Mouse (Mus musculus) lung, embryonic 14.5 days (tissue): ENCODE measurements around the gene Chrd. TPM values are rescaled to one million over a fixed set of nuclear protein-coding genes. Genes with fewer than 3 reads are reported as not detected.

Experiments used
- ATAC-seq: fragments of 200-750 bp; cut with Nextera tagmentation; 2 replicates; pipeline ENCODE4 v1.8.0; 2017; ENCODE audit warnings: mild to moderate bottlenecking, moderate TSS enrichment, moderate library complexity; ENCODE audit not compliant: insufficient read depth
- DNase-seq: peaks from one replicate; pipeline ENCODE4 v3.0.0-alpha.2; 2015
- H3K27ac ChIP-seq: fragments of 300-500 bp; sonication (generic); 2 replicates; pipeline ENCODE4 v1.5.1; 2014; ENCODE audit warnings: low read depth, mild to moderate bottlenecking, moderate library complexity
- H3K27me3 ChIP-seq: fragments of 300-500 bp; sonication (generic); 2 replicates; pipeline ENCODE4 v1.6.1; 2014; ENCODE audit warnings: low read length, control low read depth; ENCODE audit not compliant: insufficient read depth
- H3K36me3 ChIP-seq: fragments of 300-500 bp; sonication (generic); 2 replicates; pipeline ENCODE4 v1.6.1; 2014; ENCODE audit warnings: control low read depth; ENCODE audit not compliant: insufficient read depth
- H3K4me1 ChIP-seq: fragments of 300-500 bp; sonication (generic); 2 replicates; pipeline ENCODE4 v1.6.1; 2014; ENCODE audit warnings: antibody characterized with exemption, control low read depth; ENCODE audit not compliant: insufficient read depth
- H3K4me2 ChIP-seq: fragments of 300-500 bp; sonication (generic); 2 replicates; pipeline ENCODE4 v1.6.1; 2014; ENCODE audit warnings: mild to moderate bottlenecking
- H3K4me3 ChIP-seq: fragments of 300-500 bp; sonication (generic); 2 replicates; pipeline ENCODE4 v1.5.1; 2014; ENCODE audit warnings: low read depth, low read length
- H3K9ac ChIP-seq: fragments of 300-500 bp; sonication (generic); 2 replicates; pipeline ENCODE4 v1.6.1; 2014
- H3K9me3 ChIP-seq: fragments of 300-500 bp; sonication (generic); 2 replicates; pipeline ENCODE4 v1.6.1; 2016; ENCODE audit warnings: low read depth, low read length, control low read depth
- CTCF ChIP-seq: IDR thresholded peaks from 2 replicates; pipeline ENCODE4 v1.5.1; 2016; ENCODE audit warnings: antibody characterized with exemption, low read depth
- WGBS: fragments of 180-500 bp; shearing (Covaris S2); extraction: QIAGEN DNeasy Blood & Tissue Kit; methylation state at CpG from one replicate; pipeline ENCODE4 v1.1.7; 2014; 5-methylcytosine and 5-hydroxymethylcytosine counted together
- polyA plus RNA-seq: library from polyadenylated mRNA; unstranded; fragments of >200 nt; fragmentation: Nextera tagmentation; extraction: Ambion mirVana; gene quantifications from 2 replicates; pipeline ENCODE4 v1.2.1, GENCODE M21; 2014

The Chrd gene
- polyA plus RNA-seq, 1 experiment from 2014 or later = 4.8 TPM

DNA sequence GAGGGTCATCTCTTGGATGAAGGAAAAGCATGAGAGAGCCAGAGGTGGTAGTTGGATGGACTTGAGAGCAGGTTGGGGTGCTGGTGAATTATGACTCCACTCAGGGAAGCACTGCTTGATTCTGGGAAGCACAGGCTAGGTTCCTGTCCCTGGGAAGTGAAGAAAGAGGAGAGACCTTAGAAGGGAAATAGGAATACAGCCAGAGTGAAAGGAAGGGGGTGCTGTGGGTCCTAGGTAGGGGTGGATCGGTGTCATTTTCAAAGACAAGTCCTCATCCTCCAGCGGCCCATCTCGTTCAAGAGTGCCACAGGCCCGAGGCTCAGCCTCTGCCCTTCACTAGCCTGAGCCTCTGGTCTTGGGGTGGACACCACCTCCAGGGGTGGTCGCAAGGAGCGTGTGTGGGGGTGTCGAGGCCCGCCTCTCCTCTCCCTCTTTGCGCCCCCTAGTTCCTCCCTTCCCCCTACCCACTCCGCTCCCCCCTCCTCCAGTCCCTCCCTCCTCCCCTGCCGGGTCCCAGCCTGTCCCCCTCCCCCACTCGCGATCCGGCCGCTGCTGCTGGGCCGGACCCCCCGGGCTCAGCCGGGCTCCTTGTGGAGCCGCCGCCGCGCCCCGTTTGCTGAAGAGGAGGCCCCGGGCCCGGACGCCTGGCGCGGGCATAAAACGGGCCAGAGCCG lies 539 bp upstream of the Chrd start:
- peak overlapping the region; percentile 74 for H3K9ac ChIP-seq
- H3K27ac ChIP-seq = peak overlapping the region; percentile 73
- H3K4me3 ChIP-seq = peak overlapping the region; percentile 59
- 2% methylated on average over 24 of the region's 30 CpGs for WGBS
- H3K4me2 ChIP-seq = peak overlapping the region; percentile 97
- peaks cover 31% of the 10 kb centered on the region for H3K27me3 ChIP-seq
- ATAC-seq (peak; percentile 35), DNase-seq (peak; percentile 38)
- H3K9me3 ChIP-seq = no peaks in the 10 kb centered on the region
- H3K36me3 ChIP-seq = no peaks in the 10 kb centered on the region
- H3K4me1 ChIP-seq = no peaks in the 10 kb centered on the region
- TF ChIP-seq CTCF = no peak; the same call in 1 of the 2 replicates

DNA sequence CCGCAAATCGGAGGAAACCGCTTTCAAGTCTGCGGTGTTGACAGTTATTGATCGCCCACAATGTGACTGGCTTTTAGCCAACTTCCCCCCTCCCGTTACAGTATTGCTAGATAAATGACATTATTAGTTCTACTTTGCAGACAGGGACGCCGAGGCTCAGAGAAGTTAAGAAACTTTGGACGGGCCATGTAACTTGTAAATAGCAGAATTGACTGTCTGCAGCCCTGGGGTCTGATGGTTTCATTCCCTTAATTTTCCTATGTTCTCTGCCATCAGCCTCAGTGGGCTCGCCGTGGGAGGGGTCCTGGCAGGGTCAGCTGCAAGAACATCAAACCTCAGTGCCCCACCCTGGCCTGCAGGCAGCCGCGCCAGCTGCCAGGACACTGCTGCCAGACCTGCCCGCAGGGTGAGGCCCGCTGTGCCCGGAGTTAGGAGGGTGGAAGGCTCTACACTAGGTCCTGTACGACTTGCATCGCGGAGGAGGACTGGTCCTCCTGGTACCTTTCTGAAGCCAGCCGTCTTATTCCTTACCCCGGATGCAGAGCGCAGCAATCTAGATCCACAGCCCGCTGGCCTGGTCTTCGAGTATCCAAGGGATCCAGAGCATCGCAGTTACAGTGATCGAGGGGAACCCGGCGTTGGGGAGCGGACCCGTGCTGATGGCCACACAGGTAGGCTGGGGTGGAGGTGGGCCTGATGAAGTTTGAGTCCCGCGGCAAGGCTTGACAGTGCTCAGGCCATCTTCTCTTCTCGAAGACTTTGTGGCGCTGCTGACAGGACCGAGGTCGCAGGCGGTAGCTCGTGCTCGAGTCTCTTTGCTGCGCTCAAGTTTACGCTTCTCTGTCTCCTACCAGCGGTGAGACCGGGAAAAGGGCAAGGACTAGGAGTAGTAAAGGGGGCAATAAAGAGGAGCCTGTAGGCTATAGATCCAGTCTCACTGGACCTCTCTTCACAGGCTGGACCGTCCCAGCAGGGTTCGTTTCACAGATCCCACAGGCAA lies 1.1 kb downstream of the Chrd start, which contains the start of gene Thpo:
Gene Thpo (minus strand): TSS at position 781 of the 1,000 bp plus-strand sequence.
- H3K27me3 ChIP-seq = peaks cover 31% of the 10 kb centered on the region
- H3K4me3 ChIP-seq = peak within 1 kb of the TSS; percentile 59
- no peaks in the 10 kb centered on the region for H3K36me3 ChIP-seq
- no peaks in the 10 kb centered on the region for H3K4me1 ChIP-seq
- peak within 1 kb of the TSS; percentile 97 for H3K4me2 ChIP-seq
- WGBS = 4% methylated on average over 45 of the region's 45 CpGs
- ATAC-seq = no peak
- H3K9me3 ChIP-seq = no peaks in the 10 kb centered on the region
- DNase-seq = peak; percentile 58
- H3K9ac ChIP-seq = peak within 1 kb of the TSS; percentile 74
- H3K27ac ChIP-seq = no peak within 1 kb of the TSS
- peak; percentile 27; the same call in 1 of the 2 replicates for TF ChIP-seq CTCF

DNA sequence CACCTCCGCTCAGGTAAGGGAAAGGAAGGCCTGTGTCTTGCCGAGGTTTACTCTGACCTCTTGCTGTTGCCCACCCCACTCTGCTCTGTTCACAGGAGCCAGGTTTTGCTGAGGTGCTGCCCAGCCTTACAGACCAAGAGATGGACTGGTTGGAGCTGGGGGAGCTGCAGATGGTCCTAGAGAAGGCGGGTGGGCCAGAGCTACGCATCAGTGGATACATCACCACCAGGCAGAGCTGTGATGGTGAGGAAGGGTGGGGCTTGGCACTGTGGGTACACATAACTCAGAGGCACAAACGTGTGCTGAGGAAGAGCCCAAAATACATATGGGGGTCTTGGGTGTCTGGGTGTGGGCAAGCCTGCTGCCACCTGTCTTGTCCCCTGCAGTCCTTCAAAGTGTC lies 2.7 kb downstream of the Chrd start:
- ATAC-seq = no peak
- Histone ChIP-seq H3K36me3 (no peaks in the 10 kb centered on the region), H3K9me3 (no peaks in the 10 kb centered on the region), H3K4me2 (no peak overlapping the region), H3K4me3 (no peak overlapping the region), H3K4me1 (no peaks in the 10 kb centered on the region), H3K27ac (no peak overlapping the region), H3K27me3 (peaks cover 31% of the 10 kb centered on the region), H3K9ac (no peak overlapping the region)
- 73% methylated on average over 5 of the region's 5 CpGs for WGBS
- no peak for DNase-seq
- no peak for TF ChIP-seq CTCF

DNA sequence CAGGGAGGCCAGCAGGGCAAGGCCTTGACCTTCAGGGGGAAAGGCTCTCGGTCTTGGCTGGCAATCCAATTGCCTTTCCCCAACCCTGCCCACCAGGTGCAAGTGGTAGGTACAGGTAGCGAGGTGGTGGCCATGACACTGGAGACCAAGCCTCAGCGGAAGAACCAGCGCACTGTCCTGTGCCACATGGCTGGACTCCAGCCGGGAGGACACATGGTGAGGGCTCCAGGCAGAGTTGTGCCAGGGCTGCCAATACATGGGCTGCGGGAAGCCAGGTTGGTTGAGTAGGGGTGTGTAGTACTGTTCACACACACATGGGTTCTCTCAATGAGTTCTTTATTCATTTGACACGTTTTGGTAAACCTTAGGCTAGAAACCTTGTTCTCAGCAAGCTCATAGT lies 3.2 kb downstream of the Chrd start:
- H3K9me3 ChIP-seq = no peaks in the 10 kb centered on the region
- no peak overlapping the region for H3K4me3 ChIP-seq
- ATAC-seq = no peak
- no peaks in the 10 kb centered on the region for H3K4me1 ChIP-seq
- DNase-seq = no peak
- H3K36me3 ChIP-seq = no peaks in the 10 kb centered on the region
- H3K27ac ChIP-seq = no peak overlapping the region
- no peak for TF ChIP-seq CTCF
- H3K27me3 ChIP-seq = peaks cover 31% of the 10 kb centered on the region
- 87% methylated on average over 7 of the region's 7 CpGs for WGBS
- H3K9ac ChIP-seq = no peak overlapping the region
- H3K4me2 ChIP-seq = no peak overlapping the region

GRCm38 (mm10) chr16:20736823-20737222 lies 3.9 kb downstream of the Chrd start:
- H3K36me3 ChIP-seq = no peaks in the 10 kb centered on the region

GRCm38 (mm10) chr16:20739845-20740244 lies 6.9 kb downstream of the Chrd start:
- H3K4me1 ChIP-seq = no peaks in the 10 kb centered on the region
- TF ChIP-seq CTCF = no peak
- H3K9me3 ChIP-seq = no peaks in the 10 kb centered on the region
- H3K27me3 ChIP-seq = peaks cover 13% of the 10 kb centered on the region
- ATAC-seq = no peak
- DNase-seq = no peak
- 88% methylated on average over 9 of the region's 9 CpGs for WGBS
- H3K9ac ChIP-seq = no peak overlapping the region
- H3K4me3 ChIP-seq = no peak overlapping the region
- H3K4me2 ChIP-seq = no peak overlapping the region
- H3K27ac ChIP-seq = no peak overlapping the region
- no peaks in the 10 kb centered on the region for H3K36me3 ChIP-seq

More at GRCm38 (mm10) chr16:20736823-20737222, 3.9 kb downstream of the Chrd start:
- H3K4me2 ChIP-seq = no peak overlapping the region
- 82% methylated on average over 5 of the region's 5 CpGs for WGBS
- no peaks in the 10 kb centered on the region for H3K9me3 ChIP-seq
- no peak overlapping the region for H3K27ac ChIP-seq
- no peaks in the 10 kb centered on the region for H3K4me1 ChIP-seq
- peaks cover 31% of the 10 kb centered on the region for H3K27me3 ChIP-seq
- ATAC-seq (no peak), DNase-seq (no peak)
- H3K4me3 ChIP-seq = no peak overlapping the region
- no peak for TF ChIP-seq CTCF
- no peak overlapping the region for H3K9ac ChIP-seq

DNA sequence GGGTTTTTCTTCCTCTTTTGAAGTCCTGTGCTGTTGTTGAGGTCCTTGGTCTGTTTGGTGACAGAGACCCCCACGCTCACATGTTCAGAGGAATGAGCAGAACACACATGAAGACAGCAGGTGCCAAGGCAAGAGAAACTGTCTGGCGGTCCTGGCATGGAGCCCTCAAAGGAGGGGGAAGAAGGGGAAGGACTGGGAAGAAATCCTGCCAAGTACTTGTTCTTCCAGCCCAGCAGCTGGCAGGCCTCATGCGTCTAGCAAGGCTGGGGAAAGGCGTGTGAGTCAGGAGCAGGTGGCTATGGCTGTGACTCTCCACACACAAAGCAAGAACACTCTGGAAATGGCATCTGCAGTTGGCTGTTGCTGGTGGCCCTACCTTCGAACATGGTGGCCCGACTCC lies 13.7 kb downstream of the Chrd start:
- TF ChIP-seq CTCF = no peak
- H3K4me1 ChIP-seq = no peaks in the 10 kb centered on the region
- peak; percentile 74 for DNase-seq
- H3K9me3 ChIP-seq = no peaks in the 10 kb centered on the region
- no peak overlapping the region for H3K4me3 ChIP-seq
- H3K27ac ChIP-seq = no peak overlapping the region
- no peaks in the 10 kb centered on the region for H3K36me3 ChIP-seq
- ATAC-seq = peak; percentile 60; the same call in 1 of the 2 replicates
- H3K27me3 ChIP-seq = no peaks in the 10 kb centered on the region
- H3K9ac ChIP-seq = no peak overlapping the region
- WGBS = 47% methylated on average over 6 of the region's 6 CpGs
- H3K4me2 ChIP-seq = no peak overlapping the region
